Mouse (Mus musculus) layer of hippocampus, adult 11-12 months (tissue): ENCODE data around the gene Grm7.

Source experiments
- DNase-seq: peaks from one replicate; pipeline ENCODE4 v3.0.0; 2022; ENCODE audit warnings: low spot score

Gene Grm7

GRCm38 (mm10) chr6:110645411-110646361, at the start of gene Grm7:
Grm7 (plus strand) TSS chr6:110645581.
- DNase-seq: peak; percentile 59

GRCm38 (mm10) chr6:110645041-110645410, 355 bp upstream of the Grm7 start:
- peak; percentile 20 for DNase-seq

- peak; percentile 40 for DNase-seq
Measured at GRCm38 (mm10) chr6:110646901-110647300, 1.5 kb downstream of the Grm7 start.

- DNase-seq: peak; percentile 6
Measured at GRCm38 (mm10) chr6:110649227-110649626, 3.8 kb downstream of the Grm7 start.

GRCm38 (mm10) chr6:110653361-110654001, 8.1 kb downstream of the Grm7 start:
- DNase-seq: no peak

GRCm38 (mm10) chr6:110664436-110664835, 19.1 kb downstream of the Grm7 start:
- no peak for DNase-seq

- DNase-seq: no peak
Measured at GRCm38 (mm10) chr6:110668447-110668846, 23.1 kb downstream of the Grm7 start.

GRCm38 (mm10) chr6:110690954-110691353, 45.6 kb downstream of the Grm7 start:
- DNase-seq: no peak

GRCm38 (mm10) chr6:110709763-110710162, 64.4 kb downstream of the Grm7 start:
- peak; percentile 63 for DNase-seq

GRCm38 (mm10) chr6:110714943-110715342, 69.6 kb downstream of the Grm7 start:
- no peak for DNase-seq

GRCm38 (mm10) chr6:110723371-110723770, 78.0 kb downstream of the Grm7 start:
- no peak for DNase-seq

GRCm38 (mm10) chr6:110733914-110734313, 88.5 kb downstream of the Grm7 start:
- DNase-seq: no peak

- DNase-seq: no peak
Measured at GRCm38 (mm10) chr6:110743981-110744670, 98.7 kb downstream of the Grm7 start.

GRCm38 (mm10) chr6:110755921-110756320, 110.5 kb downstream of the Grm7 start:
- no peak for DNase-seq

- DNase-seq: no peak
Measured at GRCm38 (mm10) chr6:110769588-110769987, 124.2 kb downstream of the Grm7 start.

GRCm38 (mm10) chr6:110772652-110773051, 127.3 kb downstream of the Grm7 start:
- DNase-seq: no peak

GRCm38 (mm10) chr6:110776046-110776445, 130.7 kb downstream of the Grm7 start:
- no peak for DNase-seq

GRCm38 (mm10) chr6:110785497-110785928, 140.1 kb downstream of the Grm7 start:
- DNase-seq: no peak

- no peak for DNase-seq
Measured at GRCm38 (mm10) chr6:110792696-110793095, 147.3 kb downstream of the Grm7 start.

- no peak for DNase-seq
Measured at GRCm38 (mm10) chr6:110807481-110807880, 162.1 kb downstream of the Grm7 start.

GRCm38 (mm10) chr6:110812214-110812613, 166.8 kb downstream of the Grm7 start:
- no peak for DNase-seq

GRCm38 (mm10) chr6:110818236-110818635, 172.9 kb downstream of the Grm7 start:
- peak; percentile 9 for DNase-seq

- no peak for DNase-seq
Measured at GRCm38 (mm10) chr6:110868311-110868710, 222.9 kb downstream of the Grm7 start.
